8 mouse cellular contexts compared by ENCODE assay signal in the genomic region with DNA sequence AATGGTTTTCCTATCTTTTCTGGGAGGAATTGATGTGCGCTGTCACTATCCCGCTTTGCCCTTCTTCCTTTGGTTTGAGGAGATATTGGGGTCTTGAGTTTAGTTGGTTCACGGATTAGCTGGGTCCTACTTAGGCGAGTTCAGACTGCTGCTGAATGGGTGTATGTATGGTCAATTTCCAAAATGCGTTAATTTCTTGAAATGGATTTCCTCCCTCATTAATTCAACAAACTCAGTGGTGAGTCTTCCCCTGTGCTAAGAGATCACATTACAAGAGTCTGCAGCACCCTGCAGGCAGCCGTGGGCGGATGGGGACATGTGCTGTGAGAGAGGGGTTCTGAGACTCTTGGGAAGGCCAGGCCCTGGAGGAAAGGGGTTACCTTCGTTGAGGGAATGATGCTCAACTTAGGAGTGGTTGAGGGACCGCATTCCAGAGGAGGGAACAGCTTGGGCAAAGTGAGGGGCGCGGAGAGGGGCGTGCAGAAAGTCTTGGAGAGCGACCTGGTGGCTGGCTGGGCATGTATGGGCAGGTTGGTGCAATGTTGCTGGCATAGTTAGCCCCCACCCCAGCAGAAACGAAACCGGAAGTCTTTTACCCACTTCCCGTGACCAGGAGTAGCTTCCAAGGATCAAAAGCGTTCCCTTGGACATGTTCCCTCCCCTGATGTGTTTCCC. TPM values are rescaled to one million over a fixed set of nuclear protein-coding genes. Genes with fewer than 3 reads are reported as not detected.
DNase-seq lines count a peak whose midpoint lies in the region; ATAC-seq and TF ChIP-seq lines count a peak whose summit lies in the region.

No protein-coding gene starts in this region.

- no peak for TF ChIP-seq CTCF in cerebellum, adult 2 months (IDR thresholded peaks at IDR 0.05; ENCODE audit: borderline replicate concordance, insufficient read depth, low read depth, low read length)

- H3K4me3 ChIP-seq in heart, embryonic 14.5 days (ENCODE audit: control insufficient read depth in 1 of 2, insufficient read depth in 1 of 2, low read depth in 1 of 2, low read length in 2 of 2) = peak overlapping the region; percentile 72 to 89
- H3K4me3 ChIP-seq in ES-E14 (ENCODE audit: insufficient read depth in 1 of 2, low read depth in 1 of 2, low read length in 2 of 2, poor library complexity in 1 of 2, severe bottlenecking in 1 of 2) = peak overlapping the region; percentile 97
- peak overlapping the region; percentile 51 for H3K4me3 ChIP-seq in hindbrain, embryonic 11.5 days (ENCODE audit: low read depth, low read length)
- peak overlapping the region; percentile 57 for H3K4me3 ChIP-seq in midbrain, embryonic 13.5 days (replicated peaks)
- no peak overlapping the region for H3K4me3 ChIP-seq in cerebellum, adult 2 months (replicated peaks; ENCODE audit: insufficient read depth, low read depth, low read length)

- ATAC-seq in heart, embryonic 14.5 days (ENCODE audit: insufficient number of reproducible peaks, insufficient read depth, low FRiP score, low read depth) = no peak
- ATAC-seq in hindbrain, embryonic 11.5 days (ENCODE audit: low FRiP score) = no peak
- no peak for ATAC-seq in midbrain, embryonic 13.5 days

- intact Hi-C loops in heart, postnatal 36 days (cut with DNase I) = loop anchor here (5.0 kb wide), 1 partner anchor 138 kb away; no protein-coding TSS in a partner anchor

- no peaks in the 10 kb centered on the region for H3K36me3 ChIP-seq in heart, embryonic 14.5 days (ENCODE audit: control insufficient read depth, insufficient read depth, low read length)
- H3K36me3 ChIP-seq in ES-E14 (ENCODE audit: control insufficient read depth, insufficient read depth, low read length, poor library complexity, severe bottlenecking) = no peaks in the 10 kb centered on the region
- no peaks in the 10 kb centered on the region for H3K36me3 ChIP-seq in hindbrain, embryonic 11.5 days (ENCODE audit: control insufficient read depth, insufficient read depth, low read length)
- H3K36me3 ChIP-seq in midbrain, embryonic 13.5 days = no peaks in the 10 kb centered on the region

- no peaks in the 10 kb centered on the region for H3K9me3 ChIP-seq in heart, embryonic 14.5 days (ENCODE audit: control insufficient read depth, low read length)
- H3K9me3 ChIP-seq in ES-E14 (ENCODE audit: control insufficient read depth, insufficient read depth, low read depth, low read length) = no peaks in the 10 kb centered on the region
- H3K9me3 ChIP-seq in hindbrain, embryonic 11.5 days (ENCODE audit: control insufficient read depth, low read length) = no peaks in the 10 kb centered on the region
- H3K9me3 ChIP-seq in midbrain, embryonic 13.5 days = no peaks in the 10 kb centered on the region

- H3K4me1 ChIP-seq in heart, embryonic 14.5 days (ENCODE audit: control insufficient read depth in 2 of 2, insufficient read depth in 2 of 2, low read length in 2 of 2) = peaks cover 22 to 42% of the 10 kb centered on the region in 2 experiments
- peaks cover 0 to 8% of the 10 kb centered on the region in 2 experiments; a peak in 1 of 4 replicates for H3K4me1 ChIP-seq in ES-E14 (ENCODE audit: control insufficient read depth in 2 of 2, insufficient read depth in 2 of 2, low read length in 2 of 2, poor library complexity in 1 of 2)
- peaks cover 3% of the 10 kb centered on the region; the same call in 1 of the 2 replicates for H3K4me1 ChIP-seq in hindbrain, embryonic 11.5 days (replicated peaks; ENCODE audit: control insufficient read depth, insufficient read depth, low read length)
- H3K4me1 ChIP-seq in midbrain, embryonic 13.5 days (replicated peaks) = peaks cover 30% of the 10 kb centered on the region
- H3K4me1 ChIP-seq in cerebellum, adult 2 months (ENCODE audit: control insufficient read depth, insufficient read depth, low read length) = no peaks in the 10 kb centered on the region; the same call in 1 of the 2 replicates

- H3K27ac ChIP-seq in heart, embryonic 14.5 days (replicated peaks in 1 of 2; ENCODE audit: control insufficient read depth in 1 of 2, insufficient read depth in 1 of 2, low read depth in 2 of 2, low read length in 2 of 2) = peak overlapping the region in 1 of 2 experiments; percentile 97; a peak in 1 of 4 replicates
- H3K27ac ChIP-seq in ES-E14 (ENCODE audit: insufficient read depth, low read depth, low read length, poor library complexity, severe bottlenecking) = no peak overlapping the region
- no peak overlapping the region for H3K27ac ChIP-seq in hindbrain, embryonic 11.5 days (ENCODE audit: low read depth, low read length)
- H3K27ac ChIP-seq in midbrain, embryonic 13.5 days = no peak overlapping the region
- no peak overlapping the region for H3K27ac ChIP-seq in cerebellum, adult 2 months (ENCODE audit: insufficient read depth, low read length)

- H3K9ac ChIP-seq in heart, embryonic 14.5 days (ENCODE audit: low read length) = peak overlapping the region; percentile 92
- H3K9ac ChIP-seq in ES-E14 (ENCODE audit: insufficient read depth, low read depth, low read length, poor library complexity, severe bottlenecking) = peak overlapping the region; percentile 95
- peak overlapping the region; percentile 46; the same call in 1 of the 2 replicates for H3K9ac ChIP-seq in hindbrain, embryonic 11.5 days (ENCODE audit: low read depth, low read length)
- H3K9ac ChIP-seq in midbrain, embryonic 13.5 days (replicated peaks) = no peak overlapping the region

- WGBS in heart, embryonic 14.5 days = 10% methylated on average over 17 of the region's 17 CpGs
- WGBS in hindbrain, embryonic 11.5 days = 10% methylated on average over 17 of the region's 17 CpGs
- 9% methylated on average over 17 of the region's 17 CpGs for WGBS in midbrain, embryonic 13.5 days
- WGBS in cerebellum, adult 2 months = 22% methylated on average over 17 of the region's 17 CpGs

- TF ChIP-seq POLR2A in cerebellum, adult 2 months (IDR thresholded peaks at IDR 0.05; ENCODE audit: borderline replicate concordance, insufficient read depth, low read length) = no peak

- in situ Hi-C loops in ES-E14 (cut with MboI; ENCODE audit: low sequenced_read_pairs in 2 of 2, unreplicated experiment in 2 of 2) = loop anchor here (10.0 to 25.0 kb wide), 2 partner anchors 433 to 446 kb away; a partner anchor contains a TSS

- no peaks in the 10 kb centered on the region for H3K27me3 ChIP-seq in heart, embryonic 14.5 days (ENCODE audit: control insufficient read depth, insufficient read depth, low read length)
- H3K27me3 ChIP-seq in hindbrain, embryonic 11.5 days (ENCODE audit: control insufficient read depth, insufficient read depth, low read length) = no peaks in the 10 kb centered on the region; the same call in 1 of the 2 replicates
- H3K27me3 ChIP-seq in midbrain, embryonic 13.5 days = peaks cover 57% of the 10 kb centered on the region
- H3K27me3 ChIP-seq in cerebellum, adult 2 months (ENCODE audit: control insufficient read depth, insufficient read depth, low read length) = peaks cover 5% of the 10 kb centered on the region; the same call in 1 of the 2 replicates

- no peak for DNase-seq in heart, postnatal 36 days
- DNase-seq in ES-E14 (ENCODE audit: low read depth, low spot score) = peak; percentile 15
- DNase-seq in hindbrain, embryonic 11.5 days (ENCODE audit: low spot score) = peak; percentile 27
- DNase-seq in cerebellum, adult 2 months = no peak
- DNase-seq in retina, embryonic 14.5 days (ENCODE audit: low spot score) = no peak
- no peak for DNase-seq in right cerebral cortex, adult 18-20 months

- peak overlapping the region; percentile 96 for H3K4me2 ChIP-seq in heart, embryonic 14.5 days (ENCODE audit: low read length)
- H3K4me2 ChIP-seq in hindbrain, embryonic 11.5 days (replicated peaks; ENCODE audit: low read depth, low read length) = peak overlapping the region; percentile 74
- peak overlapping the region; percentile 99 for H3K4me2 ChIP-seq in midbrain, embryonic 13.5 days (replicated peaks)

TF ChIP-seq in ES-E14, 5 proteins besides CTCF, POLR2A, EP300 and RAD21:
- TF ChIP-seq MAFK (IDR thresholded peaks at IDR 0.05; ENCODE audit: insufficient read depth, low read depth, low read length) = no peak
- no peak for TF ChIP-seq CHD2 (IDR thresholded peaks at IDR 0.05; ENCODE audit: low read depth, low read length)
- TF ChIP-seq HCFC1 (IDR thresholded peaks at IDR 0.05; ENCODE audit: borderline replicate concordance, insufficient read depth, low read length) = no peak
- TF ChIP-seq ZC3H11A (IDR thresholded peaks at IDR 0.05; ENCODE audit: borderline replicate concordance, low read depth, low read length) = no peak
- TF ChIP-seq ZNF384 (IDR thresholded peaks at IDR 0.05; ENCODE audit: low read depth, low read length) = no peak
TF ChIP-seq in ES-E14: peak in this region for 0.

RNA-seq across cellular contexts. Expression of a gene that starts 1.2 kb away (rescaled TPM):
- 9.9 and 11.0 TPM in 2 replicates for polyA plus RNA-seq in heart, embryonic 14.5 days (2014; fragmentation: Nextera tagmentation; extraction: Ambion mirVana)
- 10 to 100 TPM; 30.7 to 31.2 TPM for total RNA-seq in heart, postnatal 36 days (2021)
- 24.4 and 27.1 TPM in 2 replicates for total RNA-seq in ES-E14 (2012; rRNA removed)
- polyA plus RNA-seq in hindbrain, embryonic 11.5 days (2014; fragmentation: Nextera tagmentation; extraction: Ambion mirVana) = 5.2 and 7.2 TPM in 2 replicates
- 1.5 and 2.3 TPM in 2 replicates for polyA plus RNA-seq in midbrain, embryonic 13.5 days (2015; fragmentation: Nextera tagmentation; extraction: Ambion mirVana)
- polyA plus RNA-seq in cerebellum, adult 2 months (2012; rRNA removed) = 1.4 and 1.7 TPM in 2 replicates

RNA-seq across cellular contexts. Expression of a gene that starts 41.4 kb away (rescaled TPM):
- 57.8 and 63.9 TPM in 2 replicates for polyA plus RNA-seq in heart, embryonic 14.5 days (2014; fragmentation: Nextera tagmentation; extraction: Ambion mirVana)
- total RNA-seq in heart, postnatal 36 days (2021) = 1 to 10 TPM; 2.8 to 5.0 TPM
- 46.5 and 69.7 TPM in 2 replicates for total RNA-seq in ES-E14 (2012; rRNA removed)
- polyA plus RNA-seq in hindbrain, embryonic 11.5 days (2014; fragmentation: Nextera tagmentation; extraction: Ambion mirVana) = 103 and 141 TPM in 2 replicates
- 51.8 and 58.9 TPM in 2 replicates for polyA plus RNA-seq in midbrain, embryonic 13.5 days (2015; fragmentation: Nextera tagmentation; extraction: Ambion mirVana)
- 0.05 and 0.07 TPM in 2 replicates for polyA plus RNA-seq in cerebellum, adult 2 months (2012; rRNA removed)

Comparison
In these comparisons a context has a peak if more than half of its experiments do, and no peak if none do; other contexts are left out.
1. DNase-seq: peak in ES-E14 (single experiment) and hindbrain, embryonic 11.5 days (single experiment); none in heart, postnatal 36 days (0 of 2), cerebellum, adult 2 months (0 of 2), retina, embryonic 14.5 days (single experiment) and right cerebral cortex, adult 18-20 months (single experiment).
2. RNA of a gene that starts 41.4 kb away (polyA plus RNA-seq): 103 to 141 TPM in hindbrain, embryonic 11.5 days, 57.8 to 63.9 TPM in heart, embryonic 14.5 days and 51.8 to 58.9 TPM in midbrain, embryonic 13.5 days; 0.05 to 0.07 TPM in cerebellum, adult 2 months; every median in the first group is over 10 times any median in the second.
3. Peak in every context shown above with its lines, with median percentiles within 50 percentile points of each other: H3K4me2 ChIP-seq.